Comparison of ENCODE assay signal across 31 mouse cellular contexts in genomic region chr13:92297021-92297420, GRCm38 (mm10). TPM values are rescaled to one million over a fixed set of nuclear protein-coding genes. Genes with fewer than 3 reads are reported as not detected.
A peak's percentile ranks its signal among the peaks of the same experiment; 100 is the strongest.
DNase-seq lines count a peak whose midpoint lies in the region; ATAC-seq and TF ChIP-seq lines count a peak whose summit lies in the region.
"Had no signal": no experiment of that assay in that cellular context is flagged by ENCODE, and none has a peak within 500 bp of the region (broad histone marks: within the 10 kb centered on the region; RNA-seq: fewer than 3 reads in every experiment).

No protein-coding gene starts in this region.

- WGBS in embryonic facial prominence, embryonic 14.5 days: 78% methylated on average over 2 of the region's 2 CpGs
- 98% methylated on average over 2 of the region's 2 CpGs for WGBS in embryonic facial prominence, embryonic 10.5 days
- WGBS in lung, adult 2 months: 58% methylated on average over 2 of the region's 2 CpGs

- ATAC-seq in embryonic facial prominence, embryonic 14.5 days (ENCODE audit: low read depth): no peak
- ATAC-seq: forebrain, embryonic 14.5 days; forebrain, postnatal 0 days; hindbrain, postnatal 0 days; inflammation-experienced regulatory T-cells, adult 6 months; intestine, embryonic 16.5 days had no signal

- peak; percentile 56 for DNase-seq in embryonic facial prominence, embryonic 14.5 days (ENCODE audit: low spot score)
- no peak for DNase-seq in embryonic facial prominence, embryonic 10.5 days (ENCODE audit: low spot score)
- peak; percentile 16 for DNase-seq in lung, postnatal 36 days
- no peak for DNase-seq in lung, adult 2 months
- DNase-seq in c-Kit-positive CD71-positive TER-119-positive erythroid progenitor cells, embryonic 14.5 days (ENCODE audit: low spot score): no peak
- no peak for DNase-seq in cerebellum, adult 8-10 months
- DNase-seq: adrenal gland, adult 8-10 months; adrenal gland, postnatal 36 days; B cell, adult 2 months; cerebellum, adult 11-12 months; cerebellum, adult 9-10 months; cerebellum, postnatal 14 days; forebrain, postnatal 0 days; gastrocnemius, postnatal 25 days; heart, adult 2 months; heart, postnatal 14 days; heart, postnatal 4 days; kidney, adult 18-20 months had no signal

- H3K36me3 ChIP-seq in embryonic facial prominence, embryonic 14.5 days (ENCODE audit: control insufficient read depth, insufficient read depth, low read length): peaks cover 24% of the 10 kb centered on the region; the same call in 1 of the 2 replicates
- H3K36me3 ChIP-seq in embryonic facial prominence, embryonic 10.5 days (replicated peaks): peaks cover 59% of the 10 kb centered on the region

- no peak overlapping the region for H3K4me2 ChIP-seq in embryonic facial prominence, embryonic 14.5 days (ENCODE audit: low read depth, low read length)
- H3K4me2 ChIP-seq: embryonic facial prominence, embryonic 12.5 days; heart, embryonic 13.5 days; hindbrain, embryonic 14.5 days had no signal

- no peak overlapping the region for H3K9ac ChIP-seq in embryonic facial prominence, embryonic 14.5 days (ENCODE audit: low read depth, low read length)
- H3K9ac ChIP-seq: embryonic facial prominence, embryonic 12.5 days; forebrain, postnatal 0 days; heart, embryonic 13.5 days; hindbrain, embryonic 14.5 days had no signal

- TF ChIP-seq CTCF in lung, adult 2 months (IDR thresholded peaks at IDR 0.05; ENCODE audit: insufficient read depth, low read length): no peak

- no peak overlapping the region for H3K4me3 ChIP-seq in embryonic facial prominence, embryonic 14.5 days (ENCODE audit: low read depth, low read length)
- no peak overlapping the region for H3K4me3 ChIP-seq in embryonic facial prominence, embryonic 10.5 days
- H3K4me3 ChIP-seq in lung, adult 2 months (replicated peaks; ENCODE audit: extremely low read depth, low read depth, low read length): no peak overlapping the region
- H3K4me3 ChIP-seq in brown adipose tissue, adult 24 weeks (ENCODE audit: insufficient read depth, low read depth, low read length): peak overlapping the region; percentile 27; the same call in 1 of the 2 replicates
- H3K4me3 ChIP-seq: embryonic facial prominence, embryonic 12.5 days; heart, adult 2 months; heart, embryonic 10.5 days; heart, embryonic 13.5 days had no signal

- H3K4me1 ChIP-seq in embryonic facial prominence, embryonic 14.5 days (ENCODE audit: control insufficient read depth, insufficient read depth, low read length): no peaks in the 10 kb centered on the region
- peaks cover 6% of the 10 kb centered on the region; the same call in 1 of the 2 replicates for H3K4me1 ChIP-seq in embryonic facial prominence, embryonic 10.5 days
- no peaks in the 10 kb centered on the region for H3K4me1 ChIP-seq in lung, adult 2 months (ENCODE audit: control insufficient read depth, insufficient read depth, low read length)
- H3K4me1 ChIP-seq in brown adipose tissue, adult 24 weeks (ENCODE audit: control insufficient read depth, insufficient read depth, insufficient read length, low read length): no peaks in the 10 kb centered on the region

- no peaks in the 10 kb centered on the region for H3K27me3 ChIP-seq in embryonic facial prominence, embryonic 14.5 days (replicated peaks; ENCODE audit: control insufficient read depth, insufficient read depth, low read length)
- no peaks in the 10 kb centered on the region for H3K27me3 ChIP-seq in embryonic facial prominence, embryonic 10.5 days (replicated peaks; ENCODE audit: low read depth, poor library complexity, severe bottlenecking)
- H3K27me3 ChIP-seq: CH12.LX; embryonic facial prominence, embryonic 12.5 days; heart, embryonic 13.5 days had no signal

- H3K9me3 ChIP-seq in embryonic facial prominence, embryonic 14.5 days (ENCODE audit: control insufficient read depth, low read length): no peaks in the 10 kb centered on the region
- no peaks in the 10 kb centered on the region for H3K9me3 ChIP-seq in embryonic facial prominence, embryonic 10.5 days
- H3K9me3 ChIP-seq: embryonic facial prominence, embryonic 12.5 days; G1E; heart, embryonic 10.5 days; heart, embryonic 13.5 days had no signal

- H3K27ac ChIP-seq in embryonic facial prominence, embryonic 14.5 days (replicated peaks; ENCODE audit: low read depth, low read length): no peak overlapping the region
- H3K27ac ChIP-seq in embryonic facial prominence, embryonic 10.5 days (replicated peaks): no peak overlapping the region
- peak overlapping the region; percentile 73 for H3K27ac ChIP-seq in brown adipose tissue, adult 24 weeks (replicated peaks; ENCODE audit: low read depth, low read length)
- H3K27ac ChIP-seq: embryonic facial prominence, embryonic 12.5 days; heart, adult 2 months; heart, embryonic 10.5 days; heart, embryonic 13.5 days; hindbrain, embryonic 14.5 days; hindbrain, postnatal 0 days had no signal

- no peak for TF ChIP-seq POLR2A in lung, adult 2 months (IDR thresholded peaks at IDR 0.05; ENCODE audit: borderline replicate concordance, extremely low read depth, low read depth, low read length)

RNA-seq across cellular contexts. Expression of gene Gm20379, which starts 8.8 kb away (rescaled TPM):
- polyA plus RNA-seq in embryonic facial prominence, embryonic 14.5 days (2014; fragmentation: Nextera tagmentation; extraction: Ambion mirVana): 0.56 and 0.61 TPM in 2 replicates
- polyA plus RNA-seq in embryonic facial prominence, embryonic 10.5 days (2016; fragmentation: Nextera tagmentation; extraction: Ambion mirVana): 0.72 and 1.4 TPM in 2 replicates
- not detected in 2 replicates for polyA plus RNA-seq in lung, adult 2 months (2012; rRNA removed)
- polyA plus RNA-seq in brown adipose tissue, adult 24 weeks (2012; ENCODE audit: insufficient read depth, insufficient read length, missing spikeins): not detected in 2 replicates
- polyA plus RNA-seq: frontal cortex, adult 2 months; G1E; gonadal fat pad, adult 2 months; heart, adult 2 months had no signal

RNA-seq across cellular contexts. Expression of gene Dhfr, which starts 57.5 kb away (rescaled TPM):
- 12.1 and 13.3 TPM in 2 replicates for polyA plus RNA-seq in embryonic facial prominence, embryonic 14.5 days (2014; fragmentation: Nextera tagmentation; extraction: Ambion mirVana)
- 27.0 and 27.5 TPM in 2 replicates for polyA plus RNA-seq in embryonic facial prominence, embryonic 10.5 days (2016; fragmentation: Nextera tagmentation; extraction: Ambion mirVana)
- polyA plus RNA-seq in lung, adult 2 months (2012; rRNA removed): 0.45 and 0.57 TPM in 2 replicates
- 1.4 and 1.8 TPM in 2 replicates for polyA plus RNA-seq in brown adipose tissue, adult 24 weeks (2012; ENCODE audit: insufficient read depth, insufficient read length, missing spikeins)

RNA-seq across cellular contexts. Expression of gene Msh3, which starts 57.8 kb away (rescaled TPM):
- 21.9 and 30.0 TPM in 2 replicates for polyA plus RNA-seq in embryonic facial prominence, embryonic 14.5 days (2014; fragmentation: Nextera tagmentation; extraction: Ambion mirVana)
- 34.5 and 34.9 TPM in 2 replicates for polyA plus RNA-seq in embryonic facial prominence, embryonic 10.5 days (2016; fragmentation: Nextera tagmentation; extraction: Ambion mirVana)
- 1.8 and 3.2 TPM in 2 replicates for polyA plus RNA-seq in lung, adult 2 months (2012; rRNA removed)
- polyA plus RNA-seq in brown adipose tissue, adult 24 weeks (2012; ENCODE audit: insufficient read depth, insufficient read length, missing spikeins): 8.5 and 21.8 TPM in 2 replicates

Comparison
In these comparisons a context has a peak if more than half of its experiments do, and no peak if none do; other contexts are left out.
1. DNase-seq: peak in embryonic facial prominence, embryonic 14.5 days (single experiment) and lung, postnatal 36 days (single experiment); none in embryonic facial prominence, embryonic 10.5 days (single experiment), lung, adult 2 months (single experiment), c-Kit-positive CD71-positive TER-119-positive erythroid progenitor cells, embryonic 14.5 days (single experiment) and cerebellum, adult 8-10 months (single experiment).